Mouse (Mus musculus) ES-Bruce4 (cell line): ENCODE results near the gene Arpc4. TPM values are rescaled to one million over a fixed set of nuclear protein-coding genes. Genes with fewer than 3 reads are reported as not detected.

Experiments used
- H3K27ac ChIP-seq: 2 replicates; pipeline ENCODE4 v1.5.1; 2012; ENCODE audit warnings: low read length, inconsistent platforms; ENCODE audit not compliant: insufficient read depth
- H3K27me3 ChIP-seq: 2 replicates; pipeline ENCODE4 v1.6.1; 2012; ENCODE audit warnings: mild to moderate bottlenecking, low read length, inconsistent platforms; ENCODE audit not compliant: control insufficient read depth, poor library complexity, insufficient read depth, severe bottlenecking
- H3K36me3 ChIP-seq: 2 replicates; pipeline ENCODE4 v1.6.1; 2012; ENCODE audit warnings: inconsistent platforms, mild to moderate bottlenecking, low read length, moderate library complexity; ENCODE audit not compliant: control insufficient read depth, poor library complexity, insufficient read depth, severe bottlenecking
- H3K4me1 ChIP-seq: one replicate; pipeline ENCODE4 v1.8.1; 2011; ENCODE audit warnings: low read length; ENCODE audit not compliant: control insufficient read depth, insufficient read depth
- H3K4me3 ChIP-seq: 2 replicates; pipeline ENCODE4 v1.5.1; 2011; ENCODE audit warnings: low read depth, mild to moderate bottlenecking, low read length
- H3K9ac ChIP-seq: 2 replicates; pipeline ENCODE4 v1.6.1; 2012; ENCODE audit warnings: low read depth, mild to moderate bottlenecking, inconsistent platforms; ENCODE audit not compliant: poor library complexity, severe bottlenecking
- H3K9me3 ChIP-seq: replicated peaks from 2 replicates; pipeline ENCODE4 v1.6.1; 2012; ENCODE audit warnings: mild to moderate bottlenecking, low read length, inconsistent platforms; ENCODE audit not compliant: control insufficient read depth, poor library complexity, insufficient read depth, severe bottlenecking
- CTCF ChIP-seq: IDR thresholded peaks from one replicate; pipeline ENCODE4 v1.8.1; 2011; ENCODE audit warnings: low read depth, low read length
- EP300 ChIP-seq: IDR thresholded peaks from 2 replicates; pipeline ENCODE4 v1.6.1; 2011; ENCODE audit warnings: low read depth, low read length; ENCODE audit not compliant: insufficient read depth
- POLR2A ChIP-seq: IDR thresholded peaks from one replicate; pipeline ENCODE4 v1.8.1; 2011; ENCODE audit warnings: low read length; ENCODE audit not compliant: insufficient read depth
- polyA plus RNA-seq: library from polyadenylated mRNA; stranded (reverse); fragments of >200 nt; gene quantifications from 2 replicates; pipeline ENCODE4 v1.2.4, GENCODE M21; 2011; ENCODE audit warnings: low read depth; ENCODE audit not compliant: missing spikeins, insufficient read depth, insufficient read length

Gene Arpc4
- polyA plus RNA-seq, 1 experiment: 120 TPM

GRCm38 (mm10) chr6:113384351-113384927, 6.5 kb downstream of the Arpc4 start:
- Histone ChIP-seq H3K4me1 (no peaks in the 10 kb centered on the region), H3K9me3 (no peaks in the 10 kb centered on the region), H3K4me3 (no peak overlapping the region), H3K27me3 (no peaks in the 10 kb centered on the region), H3K9ac (no peak overlapping the region), H3K36me3 (peaks cover 67% of the 10 kb centered on the region), H3K27ac (no peak overlapping the region)
- TF ChIP-seq EP300 (no peak), POLR2A (no peak), CTCF (no peak)

DNA sequence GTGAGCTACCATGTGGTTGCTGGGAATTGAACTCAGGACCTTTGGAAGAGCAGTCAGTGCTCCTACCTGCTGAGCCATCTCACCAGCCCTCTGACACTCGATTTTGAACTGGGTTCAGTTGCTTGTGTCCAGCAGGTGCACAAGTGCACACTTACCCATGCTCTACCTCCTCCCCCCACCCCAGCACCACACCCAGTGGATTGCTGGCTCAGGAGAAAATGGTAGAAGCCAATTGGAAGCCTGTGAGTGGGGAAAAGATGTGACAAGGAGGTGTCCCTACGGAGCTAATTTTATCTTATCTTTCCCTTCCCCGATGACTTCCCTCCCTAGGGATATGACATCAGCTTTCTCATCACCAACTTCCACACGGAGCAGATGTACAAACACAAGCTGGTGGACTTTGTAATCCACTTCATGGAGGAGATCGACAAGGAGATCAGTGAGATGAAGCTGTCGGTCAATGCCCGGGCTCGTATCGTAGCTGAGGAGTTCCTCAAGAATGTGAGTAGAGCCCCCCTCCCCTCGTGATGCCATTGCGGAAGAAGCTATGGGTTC, 7.3 kb downstream of the Arpc4 start:
- Histone ChIP-seq H3K9ac (no peak overlapping the region), H3K27ac (no peak overlapping the region), H3K27me3 (no peaks in the 10 kb centered on the region), H3K4me1 (no peaks in the 10 kb centered on the region), H3K4me3 (no peak overlapping the region), H3K9me3 (no peaks in the 10 kb centered on the region), H3K36me3 (peaks cover 74% of the 10 kb centered on the region)
- TF ChIP-seq EP300 (no peak), CTCF (no peak)

- no peak for TF ChIP-seq CTCF
- no peak for TF ChIP-seq POLR2A
- no peak for TF ChIP-seq EP300
- no peaks in the 10 kb centered on the region for H3K4me1 ChIP-seq
- H3K36me3 ChIP-seq: peaks cover 69% of the 10 kb centered on the region
- no peak overlapping the region for H3K27ac ChIP-seq
- no peaks in the 10 kb centered on the region for H3K27me3 ChIP-seq
- no peak overlapping the region for H3K4me3 ChIP-seq
- no peaks in the 10 kb centered on the region for H3K9me3 ChIP-seq
- no peak overlapping the region for H3K9ac ChIP-seq
Observed at GRCm38 (mm10) chr6:113386025-113386424, 8.1 kb downstream of the Arpc4 start.

DNA sequence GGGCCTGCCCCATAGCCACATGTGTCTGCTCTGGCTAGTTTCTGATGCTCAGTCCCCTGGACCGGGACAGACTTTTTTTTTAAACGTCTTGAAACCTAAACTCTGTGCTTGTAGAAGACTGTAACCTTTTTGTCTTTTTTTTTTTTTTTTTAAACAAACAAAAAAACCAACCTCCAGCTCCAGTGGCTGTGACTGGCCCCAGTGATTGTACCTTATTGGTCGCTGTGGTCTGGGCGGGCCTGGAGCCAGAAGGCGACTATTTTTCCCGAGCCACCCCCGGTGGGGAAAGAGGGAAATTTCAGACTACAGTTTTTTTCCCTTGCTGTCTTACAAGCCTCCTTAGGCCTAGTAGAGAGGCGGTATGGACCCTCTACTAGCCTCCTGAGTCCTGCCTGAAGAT, 11.0 kb downstream of the Arpc4 start, which contains the start of gene Ttll3:
Gene Ttll3, plus strand, starts transcription at position 301 of the 400 bp plus-strand sequence.
- Histone ChIP-seq H3K9ac (no peak within 1 kb of the TSS), H3K27ac (no peak within 1 kb of the TSS)

DNA sequence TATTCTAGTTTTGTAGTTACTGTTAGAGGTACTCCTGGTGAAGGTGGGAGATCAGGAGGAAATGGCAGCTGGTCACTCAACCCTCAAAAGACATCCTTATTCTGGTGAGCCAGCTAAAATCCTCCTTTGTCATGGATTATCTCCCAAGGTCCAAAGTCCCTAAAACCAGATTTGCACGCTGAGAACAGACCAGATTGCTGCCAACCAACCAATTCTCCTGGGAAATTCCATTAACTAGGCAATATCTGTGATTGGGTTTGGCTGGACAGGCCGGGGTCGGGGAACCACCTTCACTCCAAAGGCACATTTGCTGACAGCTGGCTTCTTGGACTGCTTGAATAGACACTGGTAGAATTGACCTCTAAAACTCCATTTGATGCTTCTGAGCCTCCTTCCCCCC, 12.8 kb downstream of the Arpc4 start:
- H3K36me3 ChIP-seq: peaks cover 28% of the 10 kb centered on the region
- H3K4me3 ChIP-seq: no peak overlapping the region
- H3K9ac ChIP-seq: no peak overlapping the region
- no peak overlapping the region for H3K27ac ChIP-seq
- H3K27me3 ChIP-seq: no peaks in the 10 kb centered on the region
- no peaks in the 10 kb centered on the region for H3K4me1 ChIP-seq
- TF ChIP-seq POLR2A: no peak
- no peak for TF ChIP-seq CTCF
- TF ChIP-seq EP300: no peak
- no peaks in the 10 kb centered on the region for H3K9me3 ChIP-seq

More for the DNA sequence above, 11.0 kb downstream of the Arpc4 start, which contains the start of gene Ttll3:
- Histone ChIP-seq H3K4me3 (no peak within 1 kb of the TSS), H3K27me3 (no peaks in the 10 kb centered on the region), H3K4me1 (no peaks in the 10 kb centered on the region), H3K9me3 (no peaks in the 10 kb centered on the region), H3K36me3 (peaks cover 46% of the 10 kb centered on the region)
- TF ChIP-seq POLR2A: no peak
- no peak for TF ChIP-seq EP300
- no peak for TF ChIP-seq CTCF

- peaks cover 18% of the 10 kb centered on the region for H3K36me3 ChIP-seq
- H3K4me1 ChIP-seq: peaks cover 3% of the 10 kb centered on the region
- peak overlapping the region; percentile 72 for H3K9ac ChIP-seq
- TF ChIP-seq CTCF: no peak
- H3K9me3 ChIP-seq: no peaks in the 10 kb centered on the region
- no peak overlapping the region for H3K27ac ChIP-seq
- peak overlapping the region; percentile 59 for H3K4me3 ChIP-seq
- no peaks in the 10 kb centered on the region for H3K27me3 ChIP-seq
Observed at GRCm38 (mm10) chr6:113392015-113392386, 14.1 kb downstream of the Arpc4 start.
